Mouse (Mus musculus) intestine, embryonic 14.5 days (tissue): ENCODE data around the gene Sgms1. TPM values are rescaled to one million over a fixed set of nuclear protein-coding genes. Genes with fewer than 3 reads are reported as not detected.
A peak's percentile ranks its signal among the peaks of the same experiment; 100 is the strongest.

ENCODE experiments used
- ATAC-seq: fragments of 200-750 bp; cut with Nextera tagmentation; replicated peaks from 2 replicates; pipeline ENCODE4 v1.8.0; 2017; ENCODE audit warnings: low read depth, moderate number of reproducible peaks, moderate TSS enrichment, moderate library complexity; ENCODE audit not compliant: low FRiP score, low TSS enrichment
- DNase-seq: peaks from one replicate; pipeline ENCODE4 v3.0.0-alpha.2; 2018; ENCODE audit warnings: low spot score
- H3K27ac ChIP-seq: fragments of 300-500 bp; sonication (generic); 2 replicates; pipeline ENCODE4 v1.5.1; 2014; ENCODE audit warnings: low read depth, mild to moderate bottlenecking, control low read depth
- H3K27me3 ChIP-seq: fragments of 300-500 bp; sonication (generic); replicated peaks from 2 replicates; pipeline ENCODE4 v1.6.1; 2014; ENCODE audit warnings: low read length, control low read depth; ENCODE audit not compliant: control insufficient read depth, insufficient read depth
- H3K36me3 ChIP-seq: fragments of 300-500 bp; sonication (generic); 2 replicates; pipeline ENCODE4 v1.6.1; 2014; ENCODE audit warnings: low read length, control low read depth; ENCODE audit not compliant: control insufficient read depth, insufficient read depth
- H3K4me1 ChIP-seq: fragments of 300-500 bp; sonication (generic); replicated peaks from 2 replicates; pipeline ENCODE4 v1.6.1; 2014; ENCODE audit warnings: low read length, control low read depth, mixed read lengths; ENCODE audit not compliant: control insufficient read depth, insufficient read depth
- H3K4me2 ChIP-seq: fragments of 300-500 bp; sonication (generic); 2 replicates; pipeline ENCODE4 v1.6.1; 2014; ENCODE audit warnings: low read length
- H3K4me3 ChIP-seq: fragments of 300-500 bp; sonication (generic); 2 replicates; pipeline ENCODE4 v1.5.1; 2014; ENCODE audit warnings: low read depth, low read length, control low read depth, mixed read lengths
- H3K9ac ChIP-seq: fragments of 300-500 bp; sonication (generic); 2 replicates; pipeline ENCODE4 v1.6.1; 2014; ENCODE audit warnings: mild to moderate bottlenecking, low read length
- H3K9me3 ChIP-seq: fragments of 300-500 bp; sonication (generic); 2 replicates; pipeline ENCODE4 v1.6.1; 2016; ENCODE audit warnings: low read length, control low read depth; ENCODE audit not compliant: control insufficient read depth
- WGBS: fragments of 180-500 bp; shearing (Covaris S2); extraction: QIAGEN DNeasy Blood & Tissue Kit; methylation state at CpG from one replicate; pipeline ENCODE4 v1.1.7; 2014; 5-methylcytosine and 5-hydroxymethylcytosine counted together
- polyA plus RNA-seq: library from polyadenylated mRNA; unstranded; fragments of >200 nt; fragmentation: Nextera tagmentation; extraction: Ambion mirVana; gene quantifications from 2 replicates; pipeline ENCODE4 v1.2.1, GENCODE M21; 2014

Sgms1 gene
- polyA plus RNA-seq, 1 experiment from 2014 or later: 37.5 TPM

- Histone ChIP-seq H3K9me3 (no peaks in the 10 kb centered on the region), H3K4me3 (no peak overlapping the region), H3K4me1 (no peaks in the 10 kb centered on the region), H3K9ac (no peak overlapping the region), H3K4me2 (no peak overlapping the region), H3K27ac (no peak overlapping the region), H3K27me3 (no peaks in the 10 kb centered on the region), H3K36me3 (no peaks in the 10 kb centered on the region)
- ATAC-seq (no peak), DNase-seq (no peak)
- WGBS: 91% methylated on average over 5 of the region's 5 CpGs
These were observed 14.3 kb upstream of the Sgms1 start for GRCm38 (mm10) chr19:32403834-32404233.

DNA sequence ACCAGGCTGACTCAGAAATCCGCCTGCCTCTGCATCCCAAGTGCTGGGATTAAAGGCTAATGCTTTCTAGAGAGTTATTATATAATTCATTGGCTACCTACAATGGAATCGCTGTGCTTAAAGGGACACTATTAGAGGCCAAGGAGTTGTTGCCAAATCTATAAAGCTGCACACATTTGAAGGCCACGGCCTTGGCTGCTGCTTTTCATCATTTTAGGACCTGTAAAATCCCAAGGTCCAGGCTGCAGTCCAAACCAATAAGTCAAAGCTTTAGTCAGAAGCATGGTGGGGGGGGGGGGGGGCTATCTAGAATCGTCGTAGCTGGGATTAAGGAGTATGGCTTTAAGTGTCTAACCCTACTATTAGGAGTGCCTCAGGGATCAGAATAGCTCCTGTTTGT, 9.0 kb upstream of the Sgms1 start:
- no peaks in the 10 kb centered on the region for H3K27me3 ChIP-seq
- no peak overlapping the region for H3K9ac ChIP-seq
- H3K4me1 ChIP-seq: no peaks in the 10 kb centered on the region
- H3K4me2 ChIP-seq: no peak overlapping the region
- H3K4me3 ChIP-seq: no peak overlapping the region
- DNase-seq: no peak
- H3K27ac ChIP-seq: no peak overlapping the region
- no peaks in the 10 kb centered on the region for H3K9me3 ChIP-seq
- H3K36me3 ChIP-seq: no peaks in the 10 kb centered on the region
- WGBS: 74% methylated on average over 5 of the region's 5 CpGs
- no peak for ATAC-seq

- Histone ChIP-seq H3K4me2 (no peak overlapping the region), H3K27ac (no peak overlapping the region), H3K27me3 (no peaks in the 10 kb centered on the region), H3K4me3 (no peak overlapping the region), H3K9me3 (no peaks in the 10 kb centered on the region), H3K9ac (no peak overlapping the region), H3K4me1 (no peaks in the 10 kb centered on the region), H3K36me3 (no peaks in the 10 kb centered on the region)
- WGBS: 71% methylated on average over 6 of the region's 6 CpGs
- ATAC-seq (no peak), DNase-seq (no peak)
These were observed 6.8 kb upstream of the Sgms1 start for GRCm38 (mm10) chr19:32396303-32396702.

DNA sequence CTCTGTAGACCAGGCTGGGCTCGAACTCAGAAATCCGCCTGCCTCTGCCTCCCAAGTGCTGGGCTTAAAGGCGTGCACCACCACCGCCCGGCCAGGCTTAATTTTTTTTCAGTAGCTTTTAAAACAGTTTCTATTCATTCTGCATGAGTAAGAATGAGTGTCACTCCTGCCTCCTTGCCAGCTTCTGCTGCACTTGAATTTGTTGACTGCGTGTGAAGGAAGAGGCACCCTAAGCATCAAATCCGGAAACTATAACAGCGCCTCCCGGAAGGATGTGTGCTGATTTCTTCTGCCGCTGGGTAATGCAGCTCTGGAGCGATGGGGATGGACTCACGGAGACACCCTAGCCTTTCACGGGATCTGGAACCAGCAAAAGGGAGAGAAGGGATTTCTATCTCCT, 5.3 kb upstream of the Sgms1 start:
- no peaks in the 10 kb centered on the region; the same call in 1 of the 2 replicates for H3K36me3 ChIP-seq
- no peaks in the 10 kb centered on the region for H3K9me3 ChIP-seq
- no peak overlapping the region for H3K9ac ChIP-seq
- H3K27me3 ChIP-seq: no peaks in the 10 kb centered on the region
- H3K4me2 ChIP-seq: no peak overlapping the region
- ATAC-seq (no peak), DNase-seq (no peak)
- peaks cover 2% of the 10 kb centered on the region; the same call in 1 of the 2 replicates for H3K4me1 ChIP-seq
- WGBS: 87% methylated on average over 13 of the region's 13 CpGs
- H3K4me3 ChIP-seq: no peak overlapping the region
- H3K27ac ChIP-seq: no peak overlapping the region

- no peak overlapping the region for H3K4me3 ChIP-seq
- no peak overlapping the region for H3K9ac ChIP-seq
- H3K36me3 ChIP-seq: no peaks in the 10 kb centered on the region; the same call in 1 of the 2 replicates
- ATAC-seq: no peak
- no peak overlapping the region for H3K4me2 ChIP-seq
- no peak overlapping the region for H3K27ac ChIP-seq
- H3K9me3 ChIP-seq: no peaks in the 10 kb centered on the region
- no peaks in the 10 kb centered on the region for H3K27me3 ChIP-seq
- H3K4me1 ChIP-seq: peaks cover 4% of the 10 kb centered on the region; the same call in 1 of the 2 replicates
- peak; percentile 12 for DNase-seq
- 80% methylated on average over 8 of the region's 8 CpGs for WGBS
These were observed 4.4 kb upstream of the Sgms1 start for GRCm38 (mm10) chr19:32393758-32394450.

- WGBS: 79% methylated on average over 4 of the region's 4 CpGs
- H3K4me2 ChIP-seq: no peak overlapping the region
- H3K9me3 ChIP-seq: no peaks in the 10 kb centered on the region
These were observed 3.7 kb upstream of the Sgms1 start for GRCm38 (mm10) chr19:32393092-32393745.

GRCm38 (mm10) chr19:32391441-32391840, 1.9 kb upstream of the Sgms1 start:
- no peaks in the 10 kb centered on the region; the same call in 1 of the 2 replicates for H3K36me3 ChIP-seq
- peaks cover 11% of the 10 kb centered on the region; the same call in 1 of the 2 replicates for H3K4me1 ChIP-seq
- 92% methylated on average over 3 of the region's 3 CpGs for WGBS
- no peak overlapping the region for H3K4me3 ChIP-seq
- H3K27me3 ChIP-seq: no peaks in the 10 kb centered on the region
- DNase-seq: peak; percentile 32
- H3K4me2 ChIP-seq: no peak overlapping the region
- no peak overlapping the region for H3K9ac ChIP-seq
- ATAC-seq: no peak
- no peak overlapping the region for H3K27ac ChIP-seq
- no peaks in the 10 kb centered on the region for H3K9me3 ChIP-seq

More at GRCm38 (mm10) chr19:32393092-32393745, 3.7 kb upstream of the Sgms1 start:
- Histone ChIP-seq H3K9ac (no peak overlapping the region), H3K4me3 (no peak overlapping the region), H3K4me1 (peaks cover 4% of the 10 kb centered on the region; the same call in 1 of the 2 replicates), H3K27ac (no peak overlapping the region), H3K36me3 (no peaks in the 10 kb centered on the region; the same call in 1 of the 2 replicates), H3K27me3 (no peaks in the 10 kb centered on the region)
- ATAC-seq (no peak), DNase-seq (peak; percentile 6)

DNA sequence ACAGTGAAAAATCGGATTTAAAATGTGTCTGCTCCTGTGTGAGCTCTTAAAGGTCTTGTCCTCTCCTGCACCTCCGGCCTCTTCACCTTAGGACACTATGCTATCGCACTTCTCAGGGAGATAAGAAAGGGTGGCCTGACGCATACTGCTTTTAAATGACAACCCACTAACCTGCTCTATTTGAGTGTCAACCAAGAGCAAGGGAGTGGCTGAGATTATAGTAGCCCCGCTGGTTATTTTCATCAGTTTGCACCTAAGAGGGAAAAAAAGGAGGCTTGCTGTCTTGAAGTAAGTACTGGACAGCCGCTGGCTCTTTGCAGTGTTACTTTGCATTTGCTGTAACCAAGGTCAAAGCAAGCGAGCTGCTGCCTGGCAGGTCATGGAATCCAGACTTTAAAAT, 602 bp upstream of the Sgms1 start:
- Histone ChIP-seq H3K36me3 (no peaks in the 10 kb centered on the region; the same call in 1 of the 2 replicates), H3K9me3 (no peaks in the 10 kb centered on the region), H3K9ac (peak overlapping the region; percentile 84), H3K27ac (no peak overlapping the region), H3K4me1 (peaks cover 11% of the 10 kb centered on the region; the same call in 1 of the 2 replicates), H3K27me3 (no peaks in the 10 kb centered on the region), H3K4me3 (peak overlapping the region; percentile 77), H3K4me2 (peak overlapping the region; percentile 95)
- 55% methylated on average over 7 of the region's 7 CpGs for WGBS
- DNase-seq: peak; percentile 57
- ATAC-seq: no peak
